8 mouse cellular contexts compared by ENCODE assay signal in the genomic region with DNA sequence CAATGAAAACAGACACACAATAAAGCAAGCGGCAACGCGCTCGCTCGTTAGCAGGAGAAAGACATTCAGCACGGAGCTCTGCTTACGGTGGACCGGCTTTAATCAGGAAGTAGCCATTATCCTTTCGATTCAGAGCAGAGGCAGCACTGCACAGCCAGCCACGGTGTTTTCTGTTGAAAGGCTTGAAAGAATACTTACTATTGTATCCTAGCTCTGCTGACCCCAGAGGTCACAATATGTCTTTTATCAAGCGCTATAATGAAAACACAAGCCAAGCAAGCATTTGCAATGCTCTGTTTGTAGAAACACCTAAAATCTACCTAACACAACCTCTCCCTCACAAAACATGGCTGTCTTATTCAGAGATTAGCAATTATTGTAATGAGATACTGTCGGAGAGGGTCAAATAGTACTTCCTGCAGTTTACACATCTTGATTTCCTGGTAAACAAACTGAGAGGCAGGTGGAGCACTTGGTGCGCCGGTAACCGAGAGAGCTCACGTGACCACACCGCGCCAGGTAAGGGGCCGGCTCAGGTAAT.
DNase-seq lines count a peak whose midpoint lies in the region; ATAC-seq and TF ChIP-seq lines count a peak whose summit lies in the region.

No protein-coding gene starts in this region.

- peak overlapping the region; percentile 31; the same call in 1 of the 2 replicates for H3K9ac ChIP-seq in heart, embryonic 15.5 days
- H3K9ac ChIP-seq in kidney, postnatal 0 days (ENCODE audit: low read depth, low read length): peak overlapping the region; percentile 50; the same call in 1 of the 2 replicates
- H3K9ac ChIP-seq in liver, embryonic 14.5 days (replicated peaks): peak overlapping the region; percentile 57

- peak; percentile 55 for DNase-seq in adrenal gland, postnatal 10 days
- peak; percentile 65 for DNase-seq in embryonic facial prominence, embryonic 10.5 days (ENCODE audit: low spot score)
- peak; percentile 81 for DNase-seq in kidney, postnatal 0 days (ENCODE audit: low spot score)
- DNase-seq in liver, embryonic 14.5 days (ENCODE audit: low read depth in 3 of 3, low spot score in 3 of 3): no peak
- DNase-seq in natural killer cell, adult 2 months (ENCODE audit: low spot score in 2 of 2): peak; percentile 49 to 59
- peak; percentile 14 for DNase-seq in yolk sac, embryonic 10.5 days (ENCODE audit: low spot score)

- no peaks in the 10 kb centered on the region for H3K9me3 ChIP-seq in embryonic facial prominence, embryonic 10.5 days
- H3K9me3 ChIP-seq in heart, embryonic 15.5 days (replicated peaks): no peaks in the 10 kb centered on the region
- H3K9me3 ChIP-seq in kidney, postnatal 0 days (replicated peaks; ENCODE audit: low read length): no peaks in the 10 kb centered on the region
- H3K9me3 ChIP-seq in liver, embryonic 14.5 days (ENCODE audit: control insufficient read depth, low read length): no peaks in the 10 kb centered on the region

- H3K27me3 ChIP-seq in embryonic facial prominence, embryonic 10.5 days (replicated peaks; ENCODE audit: low read depth, poor library complexity, severe bottlenecking): no peaks in the 10 kb centered on the region
- H3K27me3 ChIP-seq in heart, embryonic 15.5 days: no peaks in the 10 kb centered on the region
- no peaks in the 10 kb centered on the region for H3K27me3 ChIP-seq in kidney, postnatal 0 days (ENCODE audit: insufficient read depth, low read length)
- no peaks in the 10 kb centered on the region for H3K27me3 ChIP-seq in liver, embryonic 14.5 days (ENCODE audit: control insufficient read depth, insufficient read depth, low read length)

- no peak; the same call in 1 of the 2 replicates for TF ChIP-seq CTCF in kidney, postnatal 0 days (IDR thresholded peaks at IDR 0.05; ENCODE audit: low read depth)
- no peak for TF ChIP-seq CTCF in liver, embryonic 14.5 days (IDR thresholded peaks at IDR 0.05; ENCODE audit: low read depth)

- H3K4me2 ChIP-seq in heart, embryonic 15.5 days: peak overlapping the region; percentile 69
- H3K4me2 ChIP-seq in kidney, postnatal 0 days (ENCODE audit: low read length): peak overlapping the region; percentile 71
- peak overlapping the region; percentile 67 for H3K4me2 ChIP-seq in liver, embryonic 14.5 days (ENCODE audit: low read depth)

- peak overlapping the region; percentile 52 for H3K27ac ChIP-seq in embryonic facial prominence, embryonic 10.5 days (replicated peaks)
- peak overlapping the region; percentile 45 for H3K27ac ChIP-seq in heart, embryonic 15.5 days
- H3K27ac ChIP-seq in kidney, postnatal 0 days: peak overlapping the region; percentile 58; the same call in 1 of the 2 replicates
- no peak overlapping the region for H3K27ac ChIP-seq in liver, embryonic 14.5 days

- H3K4me1 ChIP-seq in embryonic facial prominence, embryonic 10.5 days: peaks cover 29% of the 10 kb centered on the region
- H3K4me1 ChIP-seq in heart, embryonic 15.5 days (replicated peaks): peaks cover 6% of the 10 kb centered on the region
- H3K4me1 ChIP-seq in kidney, postnatal 0 days (replicated peaks; ENCODE audit: insufficient read depth, low read length): no peaks in the 10 kb centered on the region
- no peaks in the 10 kb centered on the region; a peak in 1 of 4 replicates for H3K4me1 ChIP-seq in liver, embryonic 14.5 days (replicated peaks; ENCODE audit: control insufficient read depth in 2 of 2, insufficient read depth in 2 of 2, low read length in 1 of 2)

- H3K36me3 ChIP-seq in embryonic facial prominence, embryonic 10.5 days (replicated peaks): peaks cover 9% of the 10 kb centered on the region; the same call in 1 of the 2 replicates
- no peaks in the 10 kb centered on the region for H3K36me3 ChIP-seq in heart, embryonic 15.5 days
- H3K36me3 ChIP-seq in kidney, postnatal 0 days (ENCODE audit: insufficient read depth, low read length): no peaks in the 10 kb centered on the region
- no peaks in the 10 kb centered on the region for H3K36me3 ChIP-seq in liver, embryonic 14.5 days (replicated peaks; ENCODE audit: control insufficient read depth, insufficient read depth, low read depth)

- ATAC-seq in CD4-positive, CD25-positive, alpha-beta regulatory T cell, adult 4 months: peak; percentile 92
- ATAC-seq in heart, embryonic 15.5 days (replicated peaks; ENCODE audit: insufficient number of reproducible peaks, insufficient read depth, low FRiP score, low read depth): no peak
- ATAC-seq in kidney, postnatal 0 days (replicated peaks; ENCODE audit: low FRiP score, low read depth): 0 out of 2 replicates have a peak, but pooled peaks have one; percentile 46
- peak; percentile 70; the same call in 1 of the 2 replicates for ATAC-seq in liver, embryonic 14.5 days (ENCODE audit: insufficient read depth)

- H3K4me3 ChIP-seq in embryonic facial prominence, embryonic 10.5 days: peak overlapping the region; percentile 49
- peak overlapping the region; percentile 53 for H3K4me3 ChIP-seq in heart, embryonic 15.5 days
- H3K4me3 ChIP-seq in kidney, postnatal 0 days (replicated peaks; ENCODE audit: low read depth, low read length): peak overlapping the region; percentile 43
- H3K4me3 ChIP-seq in liver, embryonic 14.5 days (ENCODE audit: insufficient read depth in 1 of 2, low read depth in 2 of 2, low read length in 2 of 2): peak overlapping the region; percentile 60 to 61

- no peak for TF ChIP-seq EP300 in liver, embryonic 14.5 days (IDR thresholded peaks at IDR 0.05; ENCODE audit: low read depth)

- 4% methylated on average over 19 of the region's 19 CpGs for WGBS in embryonic facial prominence, embryonic 10.5 days
- 22% methylated on average over 19 of the region's 19 CpGs for WGBS in heart, embryonic 15.5 days
- WGBS in kidney, postnatal 0 days: 14% methylated on average over 19 of the region's 19 CpGs
- WGBS in liver, embryonic 14.5 days (ENCODE audit: insufficient replicate concordance): 6% methylated on average over 19 of the region's 19 CpGs

Comparison
In these comparisons a context has a peak if more than half of its experiments do, and no peak if none do; other contexts are left out.
1. DNase-seq: peak in adrenal gland, postnatal 10 days (single experiment), embryonic facial prominence, embryonic 10.5 days (single experiment), kidney, postnatal 0 days (single experiment), natural killer cell, adult 2 months (2 of 2) and yolk sac, embryonic 10.5 days (single experiment); none in liver, embryonic 14.5 days (0 of 3).
2. Peak in every context shown above with its lines, with median percentiles within 50 percentile points of each other: H3K4me3 ChIP-seq, H3K4me2 ChIP-seq and H3K9ac ChIP-seq.